Mouse (Mus musculus): ENCODE results near the gene Palm. TPM values are rescaled to one million over a fixed set of nuclear protein-coding genes. Genes with fewer than 3 reads are reported as not detected.

Gene Palm
- total RNA-seq, 2 experiments from 2014 or later = 70.3 to 77.3 TPM

- no peak for DNase-seq (ENCODE audit: low spot score)
- intact Hi-C loops (cut with DNase I) = loop anchor here (1.0 kb wide), 2 partner anchors 14 to 18 kb away; no protein-coding TSS in a partner anchor
These were observed 542 bp downstream of the Palm start for GRCm38 (mm10) chr10:79793738-79794490.

DNA sequence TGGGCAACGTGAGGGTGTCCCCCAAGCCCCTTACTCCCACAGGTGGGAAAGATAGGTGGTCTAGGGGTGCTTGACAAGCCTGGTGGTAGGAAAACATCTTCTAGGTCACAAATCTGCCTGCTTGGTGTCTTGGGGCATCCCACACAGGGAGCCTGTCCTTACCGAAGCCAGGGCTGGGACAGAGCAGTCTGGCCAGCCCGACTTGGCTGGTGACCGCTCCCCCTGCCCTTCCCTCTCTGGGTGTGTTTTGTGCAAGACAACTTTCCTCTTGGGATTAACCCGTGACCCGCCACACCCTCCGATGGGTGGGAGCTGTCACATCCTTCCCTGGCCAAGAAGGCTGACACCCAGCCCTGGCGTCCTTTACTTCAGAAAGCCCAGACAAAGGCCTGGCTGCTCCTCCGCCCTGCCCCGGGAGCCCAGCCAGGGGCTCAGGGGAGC is 1.1 kb downstream of the Palm start:
- intact Hi-C loops (cut with DNase I) = loop anchor here (1.0 kb wide), 1 partner anchor 14 kb away; no protein-coding TSS in a partner anchor
- peak; percentile 94 for DNase-seq (ENCODE audit: low spot score)

DNA sequence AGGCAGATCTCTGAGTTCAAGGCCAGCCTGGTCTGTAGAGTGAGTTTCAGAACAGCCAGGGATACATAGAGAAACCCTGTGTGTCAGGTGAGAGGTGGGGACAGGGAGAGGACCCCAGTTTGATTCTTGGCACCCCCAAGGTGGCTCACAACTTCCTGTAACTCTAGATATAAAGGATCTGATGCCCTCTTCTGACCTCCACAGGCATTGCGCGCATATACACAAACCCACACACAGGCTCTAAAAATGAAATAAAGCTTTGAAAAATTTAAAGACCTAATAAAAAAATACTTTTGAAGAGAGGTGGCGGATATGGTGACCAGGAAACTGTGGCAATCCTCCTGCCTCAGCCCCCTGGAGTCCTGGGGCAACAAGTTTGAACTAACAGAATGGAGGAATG is 2.5 kb downstream of the Palm start:
- intact Hi-C loops (cut with DNase I) = no loop called here
- DNase-seq (ENCODE audit: low spot score) = no peak

- intact Hi-C loops (cut with DNase I) = no loop called here
- DNase-seq (ENCODE audit: low spot score) = peak; percentile 60
These were observed 4.0 kb downstream of the Palm start for GRCm38 (mm10) chr10:79797326-79797725.

- DNase-seq (ENCODE audit: low spot score) = no peak
- intact Hi-C loops (cut with DNase I) = no loop called here
These were observed 5.0 kb downstream of the Palm start for GRCm38 (mm10) chr10:79798289-79798928.

DNA sequence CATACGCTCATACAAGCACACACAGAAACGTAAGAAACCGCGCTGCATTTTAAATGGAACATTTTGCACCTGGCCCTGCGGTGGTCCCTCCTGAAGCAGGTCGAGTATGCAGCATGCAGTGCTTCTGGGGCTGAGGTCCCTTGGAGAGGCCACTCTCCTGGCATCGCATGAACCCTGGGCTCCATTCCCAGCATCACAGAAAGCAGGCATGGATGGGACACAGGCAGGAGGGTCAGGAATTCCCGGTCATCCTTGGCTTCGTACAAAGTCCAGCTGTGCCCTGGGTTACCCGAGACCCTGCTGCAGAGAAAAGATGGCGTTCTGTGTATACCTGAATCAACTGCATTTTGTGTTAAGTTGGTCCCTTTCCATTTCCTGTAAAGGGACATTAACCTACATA is 7.1 kb downstream of the Palm start:
- intact Hi-C loops (cut with DNase I) = no loop called here

GRCm38 (mm10) chr10:79801837-79802236 is 8.5 kb downstream of the Palm start:
- no peak for DNase-seq (ENCODE audit: low spot score)
- intact Hi-C loops (cut with DNase I) = no loop called here

More for the DNA sequence above, 7.1 kb downstream of the Palm start:
- no peak for DNase-seq (ENCODE audit: low spot score)

DNA sequence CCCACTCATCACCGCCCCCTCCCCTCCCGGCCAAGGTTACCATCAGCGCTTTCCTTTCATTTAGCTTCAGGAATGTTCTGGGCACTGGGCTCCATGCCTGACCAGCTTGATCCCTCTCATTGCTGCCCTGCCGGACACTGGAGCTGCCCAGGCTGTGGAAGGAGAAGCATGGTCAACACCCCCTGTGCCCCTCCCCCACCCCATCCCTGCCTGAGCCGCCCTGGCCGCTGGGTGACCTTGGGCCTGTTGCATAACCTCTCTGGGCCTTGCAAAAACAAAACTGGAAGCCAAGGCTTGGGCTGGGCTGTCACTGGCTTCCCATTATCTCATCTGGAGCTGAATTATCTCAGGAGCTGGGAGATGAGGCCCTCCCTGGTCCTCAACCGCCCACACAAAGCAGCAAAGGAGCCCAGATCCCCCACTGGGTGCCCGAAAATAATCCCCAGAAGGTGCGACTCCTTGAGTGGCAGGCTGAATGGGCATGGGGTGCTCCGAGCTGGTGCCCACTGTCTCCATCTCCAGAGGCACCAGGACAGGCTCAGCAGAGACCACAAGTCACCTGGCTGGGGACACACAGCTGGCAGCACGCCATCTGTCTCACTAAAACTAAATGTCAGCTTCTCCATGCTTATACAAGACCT is 9.1 kb downstream of the Palm start:
- DNase-seq (ENCODE audit: low spot score) = peak; percentile 76

GRCm38 (mm10) chr10:79803716-79804323 is 10.4 kb downstream of the Palm start:
- intact Hi-C loops (cut with DNase I) = no loop called here
- DNase-seq (ENCODE audit: low spot score) = no peak

More for the DNA sequence above, 9.1 kb downstream of the Palm start:
- intact Hi-C loops (cut with DNase I) = no loop called here

GRCm38 (mm10) chr10:79805636-79806035 is 12.3 kb downstream of the Palm start:
- intact Hi-C loops (cut with DNase I) = no loop called here
- peak; percentile 79 for DNase-seq (ENCODE audit: low spot score)

GRCm38 (mm10) chr10:79806331-79806730 is 13.0 kb downstream of the Palm start:
- DNase-seq (ENCODE audit: low spot score) = no peak
- intact Hi-C loops (cut with DNase I) = no loop called here

- intact Hi-C loops (cut with DNase I) = no loop called here
- peak; percentile 60 for DNase-seq (ENCODE audit: low spot score)
These were observed 13.6 kb downstream of the Palm start for GRCm38 (mm10) chr10:79806972-79807371.

DNA sequence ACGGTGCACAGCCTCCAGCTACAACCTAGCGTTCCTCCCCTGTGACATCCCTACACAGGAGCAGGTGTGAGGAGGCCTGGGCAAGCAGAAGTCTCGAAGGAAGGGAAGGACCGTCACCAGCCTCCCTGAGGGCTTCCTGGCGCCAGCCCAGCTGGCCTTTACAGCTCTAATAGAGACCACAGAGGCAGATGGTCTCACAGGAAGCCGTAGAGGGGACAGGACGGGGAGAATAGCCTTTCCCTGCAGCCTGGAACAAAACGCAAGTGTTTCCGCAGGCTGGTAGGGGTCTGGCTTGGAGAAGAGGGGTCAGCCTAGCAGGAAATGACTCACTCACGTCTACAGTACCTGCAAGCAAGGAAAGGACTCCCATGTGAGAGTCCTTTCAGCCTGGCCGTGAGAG is 14.5 kb downstream of the Palm start:
- intact Hi-C loops (cut with DNase I) = loop anchor here (1.0 kb wide), 1 partner anchor 14 kb away; no protein-coding TSS in a partner anchor
- DNase-seq (ENCODE audit: low spot score) = peak; percentile 64

DNA sequence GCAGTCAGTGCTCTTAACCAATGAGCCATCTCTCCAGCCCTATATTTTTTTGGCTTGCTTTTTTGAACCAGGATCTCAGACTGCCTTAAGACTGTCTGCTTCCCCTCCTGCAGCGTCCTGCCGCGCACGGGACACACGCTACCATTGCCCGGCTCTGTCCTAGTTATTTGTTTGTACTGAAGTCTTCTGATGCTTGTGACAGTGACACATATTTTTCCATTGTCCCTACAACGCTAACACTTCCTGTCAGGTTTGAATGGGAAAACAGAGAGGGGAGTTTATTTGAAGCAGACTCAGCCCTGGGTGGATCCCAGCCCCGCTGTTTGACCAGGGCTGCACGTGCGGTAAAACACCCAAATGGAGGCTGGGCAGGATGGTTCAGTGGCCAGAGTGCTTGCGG is 15.4 kb downstream of the Palm start:
- DNase-seq (ENCODE audit: low spot score) = no peak
- intact Hi-C loops (cut with DNase I) = loop anchor here (1.0 kb wide), 1 partner anchor 14 kb away; no protein-coding TSS in a partner anchor

DNA sequence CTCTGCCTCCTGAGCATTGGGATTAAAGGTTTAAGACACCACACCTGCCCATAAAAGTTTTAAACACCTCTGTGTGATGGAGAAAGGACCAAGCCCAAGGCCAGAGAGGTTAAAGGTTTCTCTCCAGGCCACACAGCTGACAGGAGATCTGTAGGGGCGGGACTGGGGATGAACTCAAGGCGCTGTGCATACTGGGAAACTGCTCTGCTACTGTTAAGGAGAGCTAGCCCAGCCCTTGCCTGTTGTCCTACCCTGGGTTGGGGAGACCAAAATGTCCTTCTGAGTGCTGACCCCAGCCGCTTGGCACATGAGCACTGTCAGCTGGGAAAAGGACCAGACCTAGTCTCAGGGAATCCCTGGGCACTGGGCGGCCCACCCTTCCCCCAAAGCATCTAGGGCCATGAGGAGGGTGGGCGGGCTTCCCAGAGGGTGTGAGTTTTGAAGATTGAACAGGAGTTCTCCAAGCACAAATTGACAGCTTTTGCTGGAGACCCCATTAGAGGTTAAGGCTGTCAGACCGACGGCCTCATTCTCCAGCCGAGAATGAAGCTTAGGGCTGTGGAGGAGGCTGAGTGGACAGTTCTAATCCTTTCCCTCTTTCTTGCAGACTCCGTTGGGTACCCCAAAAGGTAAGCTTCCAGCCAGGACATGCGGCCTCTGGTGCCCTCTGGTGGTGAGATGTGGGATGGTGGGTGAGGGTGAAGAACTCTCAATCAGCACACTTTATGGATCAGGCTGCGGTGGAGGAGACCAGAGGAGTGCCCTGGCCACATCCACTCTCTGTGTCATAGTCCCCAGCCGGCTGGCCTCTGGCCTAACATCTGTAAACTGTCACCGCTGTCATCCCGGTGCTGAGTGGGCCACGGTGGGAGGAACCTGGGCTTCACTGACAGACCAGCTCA is 18.6 kb downstream of the Palm start:
- intact Hi-C loops (cut with DNase I) = loop anchor here (1.0 kb wide), 1 partner anchor 19 kb away; the partner anchor contains the start of gene Palm
- DNase-seq (ENCODE audit: low spot score) = peak; percentile 56

- DNase-seq (ENCODE audit: low spot score) = no peak
- intact Hi-C loops (cut with DNase I) = no loop called here
These were observed 21.0 kb downstream of the Palm start for GRCm38 (mm10) chr10:79814271-79814842.

DNA sequence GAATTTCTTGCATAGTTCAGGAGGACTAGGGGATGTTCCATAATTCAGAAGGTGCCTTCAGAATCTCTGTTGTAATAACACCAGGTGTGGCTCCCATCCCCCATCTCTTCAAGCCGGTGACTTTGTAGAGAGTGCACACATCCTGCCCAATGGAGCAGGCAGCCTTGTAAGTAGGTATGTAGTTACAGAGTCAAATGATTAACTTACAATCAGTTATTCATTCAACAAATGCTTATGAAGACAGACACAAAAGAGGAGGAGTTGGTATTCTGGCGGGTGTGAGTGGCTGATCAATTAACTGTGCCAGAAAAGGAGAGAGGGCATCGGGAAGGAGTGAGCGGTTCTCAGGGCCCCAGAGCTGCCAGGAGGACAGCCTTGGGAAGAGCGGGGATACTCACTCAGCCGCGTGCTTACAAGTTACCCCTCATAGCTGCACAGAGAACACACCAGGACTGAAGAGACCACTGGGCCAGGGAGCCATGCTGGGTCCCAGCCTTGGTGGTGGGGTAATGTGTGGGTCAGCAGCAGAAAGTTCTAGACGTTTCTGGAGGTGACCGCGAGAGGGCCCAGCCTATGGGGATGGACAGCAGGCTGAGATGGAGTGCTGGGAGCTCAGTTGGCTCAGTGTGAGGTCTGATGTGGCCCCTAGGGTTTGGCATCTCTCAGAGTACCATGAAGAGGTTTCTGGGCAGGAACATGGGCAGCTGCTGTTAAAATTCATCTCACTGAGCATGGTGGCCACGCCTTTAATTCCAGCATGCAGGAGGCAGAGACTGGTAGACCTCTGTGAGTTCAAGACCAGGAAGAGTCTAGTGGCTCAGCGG is 22.5 kb downstream of the Palm start:
- intact Hi-C loops (cut with DNase I) = no loop called here
- no peak for DNase-seq (ENCODE audit: low spot score)

DNA sequence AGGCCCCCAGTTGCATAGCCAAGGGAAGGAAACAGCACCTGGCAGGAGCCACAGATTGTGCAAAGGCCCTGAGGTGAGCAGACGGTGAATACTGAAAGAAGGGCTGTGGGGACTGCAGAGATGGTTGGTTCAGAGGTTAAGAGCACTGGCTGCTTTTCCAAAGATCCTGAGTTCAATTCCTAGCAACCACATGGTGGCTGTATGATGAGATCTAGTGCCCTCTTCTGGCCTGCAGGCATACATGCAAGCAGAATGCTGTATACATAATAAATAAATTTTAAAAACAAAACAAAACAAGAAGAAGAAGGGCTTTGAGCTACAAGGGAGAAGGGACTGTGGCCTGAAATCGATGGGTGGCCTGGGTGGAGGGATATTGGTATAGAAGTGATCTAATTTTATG is 23.7 kb downstream of the Palm start:
- no peak for DNase-seq (ENCODE audit: low spot score)
- intact Hi-C loops (cut with DNase I) = no loop called here

All from heart, postnatal 25 days (tissue).